Mouse (Mus musculus) left cerebral cortex, adult 18-20 months (tissue): ENCODE measurements at regions not wholly inside any gene's neighbourhood (a gene's known extent, or its start where the extent isn't known, plus 50 kb on each side); places are given as distances from the start of the nearest gene placed in this dataset.

Experiments used
- DNase-seq, 2 experiments: peaks; one replicate each; pipeline ENCODE4 v3.0.0; 2021 to 2022; ENCODE audit warnings: low spot score in 2 of 2, mixed read lengths in 1 of 2

DNA sequence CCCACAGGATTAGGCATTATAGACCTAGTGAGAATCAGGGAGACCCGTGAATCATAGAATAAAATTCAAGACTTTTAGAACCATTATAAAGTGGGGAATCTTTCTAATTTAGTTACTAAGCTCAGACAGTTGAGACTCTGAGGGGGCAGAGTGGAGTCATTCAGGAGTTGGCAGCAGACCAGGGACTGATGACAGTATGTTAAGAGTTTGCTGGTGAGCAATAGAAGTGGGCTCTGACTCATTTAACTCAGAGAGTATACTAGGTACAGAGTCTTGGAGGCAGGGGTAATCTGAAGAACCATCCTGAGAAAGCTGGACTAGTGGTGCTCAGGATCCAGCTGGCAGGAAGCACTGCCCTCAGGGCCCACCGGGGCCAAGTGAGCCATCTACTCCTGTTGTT lies 184.9 kb upstream of the Npy start:
- DNase-seq = peak; percentile 56 to 60

GRCm38 (mm10) chr6:49641256-49641655 lies 181.3 kb upstream of the Npy start:
- DNase-seq = peak in 1 of 2 experiments; percentile 18

DNA sequence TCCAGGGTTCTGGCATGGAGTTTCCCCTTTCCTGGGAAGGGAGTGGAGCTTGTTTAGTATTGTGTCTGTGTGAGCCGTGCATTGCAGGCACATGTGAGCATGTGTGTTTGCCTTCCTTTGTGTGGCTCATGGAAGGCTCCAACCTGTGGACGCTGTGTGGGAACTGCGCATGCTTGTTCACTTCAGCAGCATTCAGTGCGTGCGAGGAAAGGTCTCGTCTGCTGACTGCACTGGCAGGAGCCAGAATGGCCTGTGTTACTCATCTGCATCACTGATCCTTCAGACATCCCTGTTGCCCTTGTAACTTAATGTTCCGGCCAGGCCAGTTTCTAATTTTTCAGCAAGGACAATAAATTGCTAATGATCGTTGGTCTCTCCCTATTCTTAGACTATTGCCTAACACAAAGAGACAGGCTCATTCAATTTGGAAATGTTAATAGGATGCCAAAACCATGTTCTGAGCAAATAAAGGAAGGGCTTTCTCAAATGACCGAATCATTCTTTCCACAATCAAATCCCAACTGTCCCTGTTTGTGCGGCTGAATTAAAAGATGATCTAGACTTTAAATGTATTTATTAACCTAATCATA lies 167.9 kb upstream of the Npy start:
- no peak for DNase-seq

- no peak for DNase-seq
Measured at GRCm38 (mm10) chr6:49655241-49655640, 167.3 kb upstream of the Npy start.

- DNase-seq = no peak
Measured at GRCm38 (mm10) chr6:49656359-49657280, 165.9 kb upstream of the Npy start.

GRCm38 (mm10) chr6:49657988-49658387 lies 164.5 kb upstream of the Npy start:
- no peak for DNase-seq

- no peak for DNase-seq
Measured at GRCm38 (mm10) chr6:49670991-49671390, 151.5 kb upstream of the Npy start.

DNA sequence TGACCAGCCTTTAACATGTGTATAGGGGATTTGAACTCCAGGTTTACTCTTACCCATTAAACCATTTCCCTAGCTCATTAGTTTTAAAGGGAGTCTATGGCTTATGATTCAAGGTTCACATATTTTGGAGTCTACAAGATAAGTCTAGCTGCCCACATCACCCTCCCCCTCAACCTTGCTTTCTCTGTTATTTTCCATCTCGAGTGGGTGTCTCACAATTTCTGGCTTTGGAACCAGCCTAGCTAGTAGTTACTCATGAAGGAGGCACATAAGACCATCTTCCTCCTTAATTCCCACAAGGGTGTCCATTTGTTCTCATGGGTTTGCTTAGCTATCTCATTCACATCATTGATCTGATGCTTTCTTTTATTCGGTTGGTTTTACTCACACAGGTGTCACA lies 150.6 kb upstream of the Npy start:
- DNase-seq = peak in 1 of 2 experiments; percentile 9

DNA sequence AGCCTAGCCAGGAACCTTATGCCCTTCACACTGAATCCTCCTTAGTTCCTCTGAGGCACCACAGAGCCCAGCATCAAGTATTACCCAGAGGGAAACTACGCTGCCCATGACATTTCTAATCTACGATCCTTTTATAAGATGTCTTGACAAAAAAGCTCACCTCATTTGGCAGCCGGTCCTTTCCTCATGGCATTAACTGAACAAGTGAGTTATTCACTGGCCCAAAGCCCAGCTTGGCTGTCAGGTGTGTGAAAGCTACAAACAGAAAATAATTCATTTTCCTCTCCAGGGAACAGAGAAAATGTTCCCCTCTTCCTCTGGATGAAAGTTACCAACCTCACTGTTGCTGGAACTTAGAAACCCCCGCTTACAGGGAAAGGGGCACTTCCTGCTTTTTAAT lies 135.7 kb upstream of the Npy start:
- DNase-seq = no peak

DNA sequence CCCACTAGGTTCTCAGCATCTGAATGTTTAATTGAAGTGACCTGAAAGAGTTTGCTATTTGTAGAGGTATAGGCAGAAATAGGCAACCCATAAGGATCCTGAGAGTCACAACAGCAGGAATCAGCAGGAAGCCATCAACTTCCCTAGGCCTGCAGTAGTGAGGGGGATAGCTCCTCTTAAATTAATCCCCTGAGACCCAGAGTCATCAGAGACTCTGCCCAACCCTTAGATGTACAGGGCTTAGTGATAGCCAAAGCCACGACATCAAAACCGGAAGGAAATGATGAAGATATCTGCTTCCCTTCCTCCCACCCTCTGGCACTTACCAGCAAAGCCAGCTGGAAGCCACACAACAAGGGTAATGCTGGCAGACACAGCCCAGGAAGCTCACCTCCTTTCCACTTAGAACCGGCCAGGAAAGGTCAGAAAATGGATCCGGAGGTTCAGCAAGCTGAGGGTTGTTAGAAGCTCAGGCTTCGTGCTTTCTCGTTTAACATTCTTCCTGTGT lies 130.4 kb upstream of the Npy start:
- no peak for DNase-seq

DNA sequence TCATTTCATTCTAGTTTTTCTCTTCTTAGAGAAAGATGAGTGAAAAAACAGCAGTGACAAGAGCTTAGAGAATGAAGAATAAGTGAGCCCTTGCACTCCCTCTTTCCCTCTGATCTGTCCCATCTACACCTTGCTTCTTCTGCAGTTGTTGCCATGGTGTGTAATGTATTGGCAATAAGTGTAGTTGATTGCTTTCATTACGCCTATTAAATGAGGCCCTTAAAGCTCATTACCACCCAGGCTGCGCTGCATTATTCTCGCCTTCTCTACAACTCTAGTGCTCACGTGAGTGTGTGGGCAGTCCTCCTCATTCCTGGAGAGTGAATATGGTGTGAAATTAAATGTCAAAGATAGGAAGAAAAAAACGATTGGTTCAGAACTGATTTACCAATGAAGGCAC lies 127.7 kb upstream of the Npy start:
- peak in 1 of 2 experiments; percentile 10 for DNase-seq

GRCm38 (mm10) chr6:49696990-49697389 lies 125.5 kb upstream of the Npy start:
- peak; percentile 23 to 33 for DNase-seq

- no peak for DNase-seq
Measured at GRCm38 (mm10) chr6:49701453-49701852, 121.1 kb upstream of the Npy start.

GRCm38 (mm10) chr6:49712980-49713379 lies 109.5 kb upstream of the Npy start:
- no peak for DNase-seq

GRCm38 (mm10) chr6:49716520-49716919 lies 106.0 kb upstream of the Npy start:
- DNase-seq = peak; percentile 29 to 34

GRCm38 (mm10) chr6:49716945-49717344 lies 105.6 kb upstream of the Npy start:
- no peak for DNase-seq

GRCm38 (mm10) chr6:49733191-49733590 lies 89.3 kb upstream of the Npy start:
- DNase-seq = no peak

DNA sequence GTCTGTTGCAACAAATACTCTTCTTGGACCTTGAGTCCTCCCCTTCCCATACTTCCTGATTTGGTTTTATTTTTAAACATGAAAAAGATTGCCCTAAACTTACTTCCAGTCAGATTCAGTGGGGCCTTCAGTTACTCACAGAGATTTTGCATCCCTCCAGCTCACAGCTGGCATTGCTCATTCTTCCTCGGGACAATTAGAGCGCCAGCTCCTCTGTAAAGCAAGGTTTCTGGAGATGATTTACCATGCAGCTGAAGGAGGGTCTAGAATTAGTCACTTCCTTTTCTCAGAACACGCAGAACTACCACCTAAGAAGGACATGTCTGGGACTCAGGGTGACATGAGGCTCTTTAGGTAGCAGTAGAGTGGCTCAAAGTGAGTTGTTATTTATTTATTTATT lies 79.4 kb upstream of the Npy start:
- DNase-seq = no peak

- DNase-seq = no peak
Measured at GRCm38 (mm10) chr6:49745301-49745700, 77.2 kb upstream of the Npy start.

- no peak for DNase-seq
Measured at GRCm38 (mm10) chr6:49750544-49750943, 72.0 kb upstream of the Npy start.

GRCm38 (mm10) chr6:49759614-49760013 lies 62.9 kb upstream of the Npy start:
- no peak for DNase-seq

DNA sequence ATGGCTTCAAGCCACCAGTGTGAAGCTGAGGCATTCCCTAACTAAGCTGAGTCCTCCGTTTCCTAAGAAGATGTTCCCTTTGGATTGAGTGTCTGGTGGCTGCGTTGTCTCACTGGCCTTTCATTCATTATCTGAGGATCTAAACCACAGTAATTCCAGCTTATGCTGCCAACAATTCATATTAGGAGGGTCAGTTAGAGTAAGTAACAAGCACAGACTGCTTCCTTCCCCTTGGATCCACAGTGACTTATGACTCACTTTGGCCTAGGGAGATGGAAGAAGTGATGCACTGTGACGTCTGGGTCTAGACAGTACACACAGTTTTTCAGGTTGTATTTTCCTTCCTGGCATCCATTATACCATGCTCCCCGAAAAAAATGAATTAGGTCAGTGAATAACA lies 57.8 kb upstream of the Npy start:
- no peak for DNase-seq
